Mouse (Mus musculus) activated CD4-positive, CD25-positive, alpha-beta regulatory T cell, adult 4 months (primary cell): ENCODE data around the gene 4930438A08Rik. TPM values are rescaled to one million over a fixed set of nuclear protein-coding genes. Genes with fewer than 3 reads are reported as not detected.
A peak's percentile ranks its signal among the peaks of the same experiment; 100 is the strongest.
"Not testable (repeated sequence)": the region's sequence is repeated elsewhere in the genome, so short reads cannot be mapped to it uniquely, and the experiment has no call there.

Experiments used
- ATAC-seq: one replicate; pipeline ENCODE4 v1.8.0; 2017
- polyA plus RNA-seq, 2 experiments: library from polyadenylated mRNA; unstranded; fragments of 100-300 nt; shearing (Covaris generic); gene quantifications; one replicate each; pipeline ENCODE4 v1.2.1; 2017

The 4930438A08Rik gene
- not detected for polyA plus RNA-seq

DNA sequence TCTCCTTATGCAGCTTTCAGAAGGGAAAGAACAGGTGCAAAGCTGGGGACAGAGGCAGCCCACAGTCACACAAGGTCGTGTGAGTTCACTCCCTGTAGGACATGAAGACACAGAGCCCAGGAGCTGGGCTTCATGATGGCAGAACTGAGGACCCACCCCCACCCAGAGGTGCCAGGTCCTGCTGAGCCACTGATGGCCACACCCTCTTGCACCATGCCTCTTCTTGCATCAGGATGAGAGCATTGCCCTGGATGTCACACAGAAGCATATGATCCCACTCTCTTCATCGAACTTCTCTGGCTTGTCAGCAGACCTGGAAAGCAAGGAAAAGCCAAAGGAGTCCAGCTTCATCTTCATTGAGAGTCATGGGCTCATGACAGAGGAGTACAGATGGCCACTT, at the start of gene 4930438A08Rik:
Gene 4930438A08Rik (plus strand): TSS at position 228 of the 400 bp plus-strand sequence.
- ATAC-seq: no peak

- ATAC-seq: not testable (repeated sequence)
Observed at GRCm38 (mm10) chr11:58224872-58225271, 49.7 kb upstream of the 4930438A08Rik start.

- peak; percentile 69 for ATAC-seq
Observed at GRCm38 (mm10) chr11:58225655-58226054, 48.9 kb upstream of the 4930438A08Rik start.

DNA sequence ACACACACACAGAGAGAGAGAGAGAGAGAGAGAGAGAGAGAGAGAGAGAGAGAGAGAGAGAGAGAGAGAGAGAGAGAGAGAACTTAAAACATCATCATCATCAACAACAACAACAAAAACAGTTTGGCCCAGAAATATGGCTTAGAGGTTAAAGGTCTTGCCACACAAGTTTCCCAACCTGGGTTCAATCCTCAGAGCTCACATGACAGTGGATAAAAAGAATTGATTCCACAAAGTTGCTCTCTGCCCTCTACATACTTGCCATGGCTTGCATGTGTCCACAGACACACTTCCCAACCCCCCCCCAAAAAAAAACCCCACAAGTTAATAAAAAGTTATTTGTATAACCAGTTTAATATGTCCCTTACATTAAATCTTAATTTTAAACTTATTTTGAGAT, 48.2 kb upstream of the 4930438A08Rik start:
- ATAC-seq: no peak

DNA sequence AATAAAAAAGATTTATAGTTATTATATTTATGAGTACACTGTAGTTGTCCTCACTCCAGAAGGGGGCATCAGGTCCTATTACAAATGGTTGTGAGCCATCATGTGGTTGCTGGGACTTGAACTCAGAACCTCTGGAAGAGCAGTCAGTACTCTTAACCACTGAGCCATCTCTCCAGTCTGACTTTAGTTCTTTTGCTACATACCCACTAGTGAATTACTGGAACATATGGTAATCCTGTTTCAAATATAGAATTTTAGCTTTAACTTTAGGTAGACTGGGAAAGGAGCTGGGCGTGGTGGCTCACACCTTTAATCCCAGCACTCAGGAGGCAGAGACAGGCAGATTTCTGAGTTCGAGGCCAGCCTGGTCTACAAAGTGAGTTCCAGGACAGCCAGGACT, 46.6 kb upstream of the 4930438A08Rik start:
- ATAC-seq: not testable (repeated sequence)

DNA sequence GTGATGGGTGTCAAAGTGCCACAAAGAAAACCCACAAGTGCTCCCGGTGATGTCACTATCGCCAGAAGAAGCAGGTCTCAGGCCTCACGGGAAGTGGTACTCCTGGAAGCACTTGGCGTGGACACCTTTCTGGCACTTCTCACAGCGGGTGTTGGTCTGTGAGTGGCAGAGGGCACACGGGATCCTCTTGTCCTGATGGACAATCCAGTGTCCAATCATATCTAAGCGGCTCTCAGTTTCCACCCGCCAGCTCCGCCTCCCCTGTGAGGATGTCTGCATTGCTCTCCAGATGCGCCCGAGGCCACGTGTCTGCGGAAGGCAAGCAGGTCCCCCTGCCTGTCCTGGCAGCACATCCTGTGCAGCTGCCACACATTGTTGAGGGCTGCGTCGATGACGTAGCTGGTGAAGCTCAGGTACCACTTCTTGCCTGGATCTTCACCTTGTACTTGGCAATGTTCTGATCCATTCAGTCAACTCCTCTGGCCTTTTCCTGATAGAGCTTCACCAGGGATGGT, 44.1 kb upstream of the 4930438A08Rik start:
- ATAC-seq: no peak

- ATAC-seq: no peak
Observed at GRCm38 (mm10) chr11:58231156-58231555, 43.4 kb upstream of the 4930438A08Rik start.

DNA sequence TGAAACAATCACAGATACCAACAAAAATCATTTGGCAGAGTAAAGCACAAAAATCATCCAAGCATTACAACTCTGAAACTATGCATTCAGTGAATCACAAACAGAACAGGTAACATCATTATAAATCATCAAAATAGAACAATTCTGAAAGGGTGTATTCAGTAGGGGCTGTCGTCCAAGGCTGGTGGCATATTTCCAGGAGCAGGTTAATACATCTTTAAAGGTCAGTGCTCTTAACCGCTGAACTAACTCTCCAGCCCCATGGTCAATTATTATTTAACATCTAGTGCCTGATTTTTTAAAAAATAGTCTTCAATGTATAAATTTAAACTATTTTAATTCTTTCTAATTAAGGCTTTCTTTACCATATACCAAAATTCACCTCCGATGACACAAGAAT, 40.0 kb upstream of the 4930438A08Rik start:
- not testable (repeated sequence) for ATAC-seq

- peak; percentile 71 for ATAC-seq
Observed at GRCm38 (mm10) chr11:58235152-58235551, 39.4 kb upstream of the 4930438A08Rik start.

GRCm38 (mm10) chr11:58238840-58239791, 35.5 kb upstream of the 4930438A08Rik start:
- peak; percentile 50 for ATAC-seq

- ATAC-seq: no peak
Observed at GRCm38 (mm10) chr11:58247294-58247693, 27.3 kb upstream of the 4930438A08Rik start.

DNA sequence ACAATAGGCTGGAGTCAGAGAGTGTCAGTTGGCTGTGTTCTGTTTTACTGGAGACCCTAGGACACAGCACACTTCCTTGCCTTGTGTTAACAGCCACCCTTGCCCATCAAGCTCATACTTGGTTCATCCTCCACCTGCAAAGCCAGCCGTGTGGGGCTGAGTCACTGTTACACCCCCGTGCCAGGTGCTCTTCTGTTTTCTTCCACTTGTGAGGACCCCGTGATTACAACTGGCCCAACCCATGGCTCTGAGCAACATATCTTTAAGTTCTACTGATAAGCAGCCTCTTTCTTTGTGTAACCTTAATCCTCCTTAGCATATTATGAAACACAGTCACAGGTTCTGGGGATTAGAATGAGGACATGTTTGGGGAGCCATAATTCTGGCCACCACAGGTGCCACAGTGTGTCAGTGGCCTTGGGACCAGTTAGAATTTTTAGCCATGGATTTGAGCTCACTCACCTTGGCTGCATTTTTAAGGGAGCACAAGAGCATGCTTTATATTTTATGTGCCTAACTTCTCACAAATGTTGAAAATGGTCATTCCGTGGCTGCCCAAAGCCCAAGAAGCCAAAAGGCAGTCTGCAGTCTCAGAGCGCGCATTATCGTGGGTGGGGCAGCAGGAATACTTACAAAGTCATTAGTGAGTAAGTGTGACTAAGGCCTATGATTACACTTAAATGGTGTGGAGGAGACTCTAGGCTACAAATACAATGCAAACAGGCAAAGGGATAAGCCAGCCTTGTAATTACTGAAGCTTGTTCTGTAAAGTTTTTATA, 25.2 kb upstream of the 4930438A08Rik start:
- ATAC-seq: no peak

- ATAC-seq: no peak
Observed at GRCm38 (mm10) chr11:58250550-58250949, 24.0 kb upstream of the 4930438A08Rik start.

- ATAC-seq: no peak
Observed at GRCm38 (mm10) chr11:58254411-58254810, 20.2 kb upstream of the 4930438A08Rik start.

DNA sequence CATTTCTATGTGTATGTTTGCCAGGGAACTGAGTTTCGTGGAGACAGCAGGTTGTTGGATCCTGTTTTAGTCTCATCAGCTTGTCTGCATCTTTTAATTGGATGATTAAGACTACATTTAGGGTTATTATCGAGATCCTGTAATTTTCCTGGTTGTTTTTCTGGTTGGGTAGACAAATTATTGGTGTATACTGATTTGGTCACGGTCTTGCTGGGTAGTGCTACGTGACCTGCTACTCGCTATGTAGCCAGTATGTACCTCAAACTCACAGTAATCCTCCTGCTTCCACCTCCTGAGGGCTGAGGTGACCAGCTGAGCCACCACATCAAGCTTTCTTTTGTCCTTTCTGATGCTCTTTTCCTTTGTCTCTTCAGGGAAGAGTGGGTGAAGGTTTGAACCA, 16.8 kb upstream of the 4930438A08Rik start:
- ATAC-seq: no peak

DNA sequence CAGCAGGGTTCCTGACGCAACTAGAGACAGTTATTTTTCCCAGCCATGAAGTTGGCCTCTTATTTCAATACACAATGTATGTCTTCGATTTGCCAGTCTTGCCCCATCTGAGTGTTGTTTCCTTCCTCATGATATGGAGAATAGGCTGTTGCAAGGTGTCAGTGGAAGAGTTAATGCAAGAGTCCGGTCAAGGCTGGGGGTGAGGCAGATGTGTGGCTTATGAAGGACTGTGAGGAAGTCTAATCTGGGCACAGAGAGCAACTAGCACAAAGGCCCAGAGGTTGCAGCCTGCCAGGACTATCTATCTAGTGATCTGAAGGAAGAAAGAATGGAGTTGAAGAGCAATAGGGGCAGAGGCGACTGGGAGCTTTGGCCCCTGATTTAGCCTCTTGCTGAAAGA, 14.4 kb upstream of the 4930438A08Rik start:
- ATAC-seq: no peak

- no peak for ATAC-seq
Observed at GRCm38 (mm10) chr11:58261826-58262225, 12.8 kb upstream of the 4930438A08Rik start.

- no peak for ATAC-seq
Observed at GRCm38 (mm10) chr11:58262336-58262735, 12.3 kb upstream of the 4930438A08Rik start.

DNA sequence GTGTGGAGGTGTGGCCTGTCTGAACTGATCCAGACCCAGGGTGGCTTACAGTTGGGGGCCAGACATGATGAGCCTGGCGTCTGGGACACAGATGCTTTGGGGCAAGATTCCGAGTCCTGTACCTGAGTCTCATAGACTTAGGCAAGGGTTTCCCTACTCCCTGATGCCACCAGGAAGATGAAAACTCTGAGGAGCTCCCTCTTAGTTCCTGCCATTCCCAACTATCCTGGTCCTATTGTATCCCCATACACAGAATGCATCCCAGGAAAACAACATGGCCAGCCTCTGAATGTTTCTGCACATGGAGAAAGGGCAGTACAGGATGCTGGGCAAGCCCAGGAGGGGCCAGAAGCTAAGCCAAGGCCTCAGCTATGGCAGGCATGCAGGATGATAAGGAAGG, 11.1 kb upstream of the 4930438A08Rik start:
- ATAC-seq: no peak

GRCm38 (mm10) chr11:58264546-58264945, 10.1 kb upstream of the 4930438A08Rik start:
- ATAC-seq: no peak

- no peak for ATAC-seq
Observed at GRCm38 (mm10) chr11:58268285-58268684, 6.3 kb upstream of the 4930438A08Rik start.

GRCm38 (mm10) chr11:58275756-58276155, 1.2 kb downstream of the 4930438A08Rik start:
- ATAC-seq: no peak

GRCm38 (mm10) chr11:58281970-58282496, 7.4 kb downstream of the 4930438A08Rik start:
- no peak for ATAC-seq
